Mouse (Mus musculus) heart, postnatal 0 days (tissue): Measurements from ENCODE around the gene Preb.

ENCODE experiments used
- CTCF ChIP-seq: IDR thresholded peaks from 2 replicates; pipeline ENCODE4 v1.5.1; 2016; ENCODE audit warnings: antibody characterized with exemption, control low read depth, low read depth
- EP300 ChIP-seq: IDR thresholded peaks from 2 replicates; pipeline ENCODE4 v1.6.1; 2016; ENCODE audit warnings: antibody characterized with exemption, low read depth

GRCm38 (mm10) chr5:30966189-30966588 lies 6.0 kb upstream of the Preb start:
- TF ChIP-seq EP300: no peak
- TF ChIP-seq CTCF: no peak
